Mouse (Mus musculus): Measurements from ENCODE around the gene Wnk4. TPM values are rescaled to one million over a fixed set of nuclear protein-coding genes. Genes with fewer than 3 reads are reported as not detected.
"Not testable (repeated sequence)": the region's sequence is repeated elsewhere in the genome, so short reads cannot be mapped to it uniquely, and the experiment has no call there.

Wnk4 gene
- polyA plus RNA-seq, 2 experiments from 2014 or later, result 0.58 to 1.0 TPM

DNA sequence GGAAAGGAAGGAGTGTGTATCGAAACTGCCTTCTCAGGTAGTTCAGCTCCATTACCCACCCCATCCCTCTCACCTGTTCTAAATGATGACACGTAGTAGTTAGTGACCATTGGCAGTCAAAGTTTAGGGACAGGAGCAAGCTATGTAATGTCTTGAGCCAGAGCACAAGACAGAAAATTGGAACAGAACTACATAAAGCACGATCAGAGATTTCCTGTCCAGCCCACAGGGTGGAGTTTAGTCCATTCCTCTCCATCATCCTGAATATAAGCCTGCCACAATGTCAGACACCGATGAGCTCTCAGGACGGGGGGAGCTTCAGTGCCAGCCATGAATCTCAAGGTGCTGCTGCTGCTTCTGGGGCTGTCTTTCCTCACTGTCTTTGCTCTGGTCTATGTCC is 64.4 kb downstream of the Wnk4 start, which contains the start of gene Aoc2:
Gene Aoc2 (plus strand): TSS at position 301 of the 400 bp plus-strand sequence.
- ATAC-seq, result no peak

DNA sequence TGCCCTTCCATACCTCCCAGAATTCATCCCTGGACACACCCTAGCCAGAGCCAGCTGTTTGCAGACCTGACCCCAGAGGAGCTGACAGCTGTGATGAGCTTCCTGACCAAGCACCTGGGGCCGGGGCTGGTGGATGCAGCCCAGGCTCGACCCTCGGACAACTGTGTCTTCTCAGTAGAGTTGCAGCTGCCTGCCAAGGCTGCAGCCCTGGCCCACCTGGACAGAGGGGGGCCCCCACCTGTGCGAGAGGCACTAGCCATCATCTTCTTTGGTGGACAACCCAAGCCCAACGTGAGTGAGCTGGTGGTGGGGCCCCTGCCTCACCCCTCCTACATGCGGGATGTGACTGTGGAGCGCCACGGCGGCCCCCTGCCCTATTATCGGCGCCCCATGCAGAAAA is 64.8 kb downstream of the Wnk4 start:
- ATAC-seq, result not testable (repeated sequence)

DNA sequence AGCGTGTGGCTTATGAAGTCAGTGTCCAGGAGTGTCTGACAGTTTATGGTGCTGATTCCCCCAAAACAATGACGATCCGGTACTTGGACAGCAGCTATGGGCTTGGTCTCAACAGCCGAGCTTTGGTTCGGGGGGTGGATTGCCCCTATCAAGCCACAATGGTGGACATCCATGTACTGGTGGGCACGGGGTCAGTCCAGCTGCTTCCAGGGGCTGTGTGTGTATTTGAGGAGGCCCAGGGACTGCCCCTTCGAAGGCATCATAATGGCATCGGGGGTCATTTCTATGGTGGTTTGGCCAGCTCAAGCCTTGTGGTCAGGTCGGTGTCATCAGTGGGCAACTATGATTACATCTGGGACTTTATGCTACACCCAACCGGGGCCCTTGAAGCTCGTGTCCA is 65.8 kb downstream of the Wnk4 start:
- ATAC-seq, result no peak

Other genes starting within 250 kb of the Wnk4 start
- 1 to 10 TPM; 6.8 to 9.0 TPM for gene Naglu, start 190.6 kb upstream of the Wnk4 start, polyA plus RNA-seq (2017; shearing (Covaris generic))
- not detected for gene Hsd17b1, start 182.2 kb upstream of the Wnk4 start, polyA plus RNA-seq (2017; shearing (Covaris generic))
- gene Coasy, start 178.0 kb upstream of the Wnk4 start, polyA plus RNA-seq (2017; shearing (Covaris generic)), result 10 to 100 TPM; 17.9 to 22.1 TPM
- 10 to 100 TPM; 51.8 to 71.5 TPM for gene Mlx, start 173.3 kb upstream of the Wnk4 start, polyA plus RNA-seq (2017; shearing (Covaris generic))
- 10 to 100 TPM; 12.3 to 13.4 TPM for gene Psmc3ip, start 165.1 kb upstream of the Wnk4 start, polyA plus RNA-seq (2017; shearing (Covaris generic))
- gene Retreg3, start 140.7 kb upstream of the Wnk4 start, polyA plus RNA-seq (2017; shearing (Covaris generic)), result 10 to 100 TPM; 14.4 to 24.7 TPM
- 10 to 100 TPM; 17.7 to 26.8 TPM for gene Tubg1, start 140.6 kb upstream of the Wnk4 start, polyA plus RNA-seq (2017; shearing (Covaris generic))
- gene Tubg2, start 104.7 kb upstream of the Wnk4 start, polyA plus RNA-seq (2017; shearing (Covaris generic)), result under 1 TPM; 0.68 to 0.94 TPM
- gene Cntnap1, start 90.0 kb upstream of the Wnk4 start, polyA plus RNA-seq (2017; shearing (Covaris generic)), result under 1 TPM; 0.29 to 0.33 TPM
- gene Plekhh3, start 89.2 kb upstream of the Wnk4 start, polyA plus RNA-seq (2017; shearing (Covaris generic)), result not detected
- 1 to 10 TPM; 1.5 to 1.6 TPM for gene Ccr10, start 85.1 kb upstream of the Wnk4 start, polyA plus RNA-seq (2017; shearing (Covaris generic))
- gene Ezh1, start 34.1 kb upstream of the Wnk4 start, polyA plus RNA-seq (2017; shearing (Covaris generic)), result 10 to 100 TPM; 48.1 to 52.2 TPM
- gene Ramp2, start 14.5 kb upstream of the Wnk4 start, polyA plus RNA-seq (2017; shearing (Covaris generic)), result not detected
- gene Vps25, start 6.9 kb upstream of the Wnk4 start, polyA plus RNA-seq (2017; shearing (Covaris generic)), result 100 to 1,000 TPM; 122 to 153 TPM
- 1 to 10 TPM in 1 of 2 experiments, not detected in 1; 1.0 TPM for gene Cntd1, start 18.4 kb downstream of the Wnk4 start, polyA plus RNA-seq (2017; shearing (Covaris generic))
- 100 to 1,000 TPM; 109 to 144 TPM for gene Coa3, start 18.5 kb downstream of the Wnk4 start, polyA plus RNA-seq (2017; shearing (Covaris generic))
- 10 to 100 TPM; 79.0 to 81.0 TPM for gene Becn1, start 41.7 kb downstream of the Wnk4 start, polyA plus RNA-seq (2017; shearing (Covaris generic))
- gene Psme3, start 55.6 kb downstream of the Wnk4 start, polyA plus RNA-seq (2017; shearing (Covaris generic)), result 10 to 100 TPM; 37.1 to 53.3 TPM
- gene Aoc2, start 64.5 kb downstream of the Wnk4 start, polyA plus RNA-seq (2017; shearing (Covaris generic)), result 1 to 10 TPM; 2.1 to 2.5 TPM
- not detected for gene Aoc3, start 70.0 kb downstream of the Wnk4 start, polyA plus RNA-seq (2017; shearing (Covaris generic))
- not detected for gene G6pc, start 107.0 kb downstream of the Wnk4 start, polyA plus RNA-seq (2017; shearing (Covaris generic))
- 10 to 100 TPM; 33.5 to 42.6 TPM for gene Aarsd1, start 157.0 kb downstream of the Wnk4 start, polyA plus RNA-seq (2017; shearing (Covaris generic))
- gene Gm27029, start 164.2 kb downstream of the Wnk4 start, polyA plus RNA-seq (2017; shearing (Covaris generic)), result 1 to 10 TPM in 1 of 2 experiments, not detected in 1; 1.5 TPM
- 1 to 10 TPM; 5.4 to 8.0 TPM for gene Rundc1, start 164.5 kb downstream of the Wnk4 start, polyA plus RNA-seq (2017; shearing (Covaris generic))
- gene Ptges3l, start 164.8 kb downstream of the Wnk4 start, polyA plus RNA-seq (2017; shearing (Covaris generic)), result 1 to 10 TPM; 1.1 to 4.2 TPM
- 100 to 1,000 TPM; 581 to 812 TPM for gene Rpl27, start 181.7 kb downstream of the Wnk4 start, polyA plus RNA-seq (2017; shearing (Covaris generic))
- 100 to 1,000 TPM; 148 to 179 TPM for gene Ifi35, start 187.8 kb downstream of the Wnk4 start, polyA plus RNA-seq (2017; shearing (Covaris generic))
- under 1 TPM; 0.24 to 0.36 TPM for gene Rnd2, start 204.4 kb downstream of the Wnk4 start, polyA plus RNA-seq (2017; shearing (Covaris generic))
- 1 to 10 TPM in 1 of 2 experiments, under 1 TPM in 1; 0.60 to 1.5 TPM for gene Vat1, start 205.7 kb downstream of the Wnk4 start, polyA plus RNA-seq (2017; shearing (Covaris generic))